ENCODE assay signal across 8 mouse cellular contexts in genomic region chr15:8444890-8445597, GRCm38 (mm10). TPM values are rescaled to one million over a fixed set of nuclear protein-coding genes. Genes with fewer than 3 reads are reported as not detected.
A peak's percentile ranks its signal among the peaks of the same experiment; 100 is the strongest.
DNase-seq lines count a peak whose midpoint lies in the region; ATAC-seq lines count a peak whose summit lies in the region.

No protein-coding gene starts in this region.

- H3K27ac ChIP-seq in hindbrain, embryonic 15.5 days (replicated peaks): peak overlapping the region; percentile 98

- no peaks in the 10 kb centered on the region for H3K9me3 ChIP-seq in hindbrain, embryonic 15.5 days

- under 1% methylated on average over 48 of the region's 57 CpGs for WGBS in hindbrain, embryonic 15.5 days

- peak; percentile 95 for DNase-seq in ZHBTc4 (ENCODE audit: low read depth, low spot score)
- peak; percentile 76 to 85 for DNase-seq in cerebellum, postnatal 36 days
- DNase-seq in frontal cortex, postnatal 36 days (ENCODE audit: low spot score in 2 of 2): peak; percentile 63 to 78
- DNase-seq in left cerebral cortex, adult 8-10 months (ENCODE audit: low spot score in 2 of 2): peak; percentile 46 to 65
- peak; percentile 84 for DNase-seq in right cerebral cortex, adult 18-20 months
- DNase-seq in urinary bladder, adult 2 months (ENCODE audit: low spot score): peak; percentile 62

- peak overlapping the region; percentile 96 for H3K4me3 ChIP-seq in hindbrain, embryonic 15.5 days

- no peaks in the 10 kb centered on the region for H3K27me3 ChIP-seq in hindbrain, embryonic 15.5 days

- H3K36me3 ChIP-seq in hindbrain, embryonic 15.5 days: no peaks in the 10 kb centered on the region

- H3K4me1 ChIP-seq in hindbrain, embryonic 15.5 days (replicated peaks): peaks cover 35% of the 10 kb centered on the region

- H3K9ac ChIP-seq in hindbrain, embryonic 15.5 days: peak overlapping the region; percentile 81

- H3K4me2 ChIP-seq in hindbrain, embryonic 15.5 days: peak overlapping the region; percentile 99

- peak; percentile 79 for ATAC-seq in hindbrain, embryonic 15.5 days (ENCODE audit: low FRiP score, low read depth)
- peak; percentile 74 for ATAC-seq in megakaryocyte, adult 5-6 weeks (ENCODE audit: poor library complexity, severe bottlenecking)

RNA-seq across cellular contexts. Expression of gene Nipbl, which starts 0.8 kb away (rescaled TPM):
- polyA plus RNA-seq in hindbrain, embryonic 15.5 days (2015; fragmentation: Nextera tagmentation; extraction: Ambion mirVana): 13.7 and 15.2 TPM in 2 replicates
- total RNA-seq in left cerebral cortex, adult 8-10 months (2022): 10 to 100 TPM; 27.9 to 30.5 (median 28.1) TPM
- total RNA-seq in megakaryocyte, adult 5-6 weeks (2015): 69.1 and 73.4 TPM in 2 replicates
- total RNA-seq in megakaryocyte, adult 5-6 weeks (2017): 45.2 and 66.3 TPM in 2 replicates
- polyA plus RNA-seq in urinary bladder, adult 2 months (2012; rRNA removed): 13.1 and 16.6 TPM in 2 replicates

Comparison
In these comparisons a context has a peak if more than half of its experiments do, and no peak if none do; other contexts are left out.
1. Peak in every context shown above with its lines: DNase-seq, ATAC-seq, H3K4me3 ChIP-seq and H3K27ac ChIP-seq.